Mouse (Mus musculus) ovary, adult 18-20 months (tissue): ENCODE data around the gene Ptk7.

ENCODE experiments used
- DNase-seq: peaks from one replicate; pipeline ENCODE4 v3.0.0; 2022; ENCODE audit warnings: low spot score, mixed read lengths

The Ptk7 gene

DNA sequence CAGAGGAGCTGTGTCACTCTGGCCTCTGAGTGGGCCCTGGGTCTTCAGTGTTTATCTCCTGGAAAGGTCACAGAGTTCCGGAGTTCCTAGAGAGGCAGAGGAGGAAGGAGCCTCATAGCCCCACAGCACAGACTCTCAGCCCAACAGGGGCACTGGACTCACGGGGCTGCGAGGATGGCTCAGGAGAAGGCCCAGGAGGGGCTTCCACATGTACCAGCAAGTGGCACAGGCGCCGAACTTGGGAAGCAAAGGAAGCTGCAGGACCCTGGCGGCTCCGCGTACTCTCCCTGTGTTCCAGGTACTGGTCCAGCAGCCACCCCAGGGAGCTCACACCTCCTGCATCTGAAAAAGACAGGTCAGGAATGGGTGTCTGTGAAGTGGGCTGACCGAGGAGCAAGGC lies 108.1 kb downstream of the Ptk7 start:
- DNase-seq: no peak

DNA sequence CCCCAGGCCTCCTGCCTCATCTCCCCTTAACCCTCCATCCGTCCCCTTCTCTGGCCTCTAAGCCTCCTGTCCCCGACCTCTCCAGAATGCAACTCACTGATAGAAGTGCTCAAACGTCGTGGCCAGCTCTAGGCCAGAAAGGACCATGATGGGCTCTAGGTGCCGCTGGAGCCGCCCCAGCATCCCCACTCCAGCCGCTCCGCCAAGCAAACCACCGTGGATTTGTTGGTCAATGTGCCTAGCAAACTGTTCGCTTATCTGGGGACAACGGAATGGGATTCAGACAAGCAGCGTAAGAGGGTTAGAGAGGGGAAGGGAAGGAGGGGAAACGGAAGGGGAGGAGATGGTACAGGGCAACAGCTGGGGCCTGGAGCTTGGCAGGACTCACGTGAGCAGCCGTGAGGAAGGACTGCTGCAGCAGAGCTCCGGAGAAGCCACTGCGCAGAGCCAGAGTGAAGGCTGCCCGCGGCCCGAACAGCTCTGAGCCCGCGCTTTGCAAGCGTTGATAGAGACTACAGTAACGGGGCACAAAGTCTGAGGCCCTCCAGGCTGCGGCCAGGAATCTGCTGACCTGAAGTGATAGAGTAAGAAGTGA lies 108.8 kb downstream of the Ptk7 start:
- DNase-seq: no peak

DNA sequence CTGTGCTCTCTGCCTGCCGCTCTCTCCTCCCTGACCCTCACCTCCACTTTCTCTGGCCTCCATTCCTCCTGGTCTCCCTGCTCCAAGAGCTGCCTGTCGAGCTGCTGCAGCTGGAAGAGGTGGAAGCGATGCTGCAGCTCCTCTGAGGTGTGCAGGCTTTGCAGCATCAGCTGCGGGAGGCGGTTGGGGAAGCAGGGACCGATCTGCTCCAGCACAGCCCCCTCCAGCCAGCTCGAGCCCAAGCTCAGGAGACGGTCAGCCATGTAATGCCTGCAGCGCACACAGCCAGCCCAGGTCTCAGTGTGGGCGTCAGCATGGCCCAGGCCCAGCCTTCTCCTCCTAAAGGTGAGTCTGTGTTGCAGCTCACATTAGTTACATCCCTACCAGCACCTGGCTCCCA lies 109.3 kb downstream of the Ptk7 start:
- no peak for DNase-seq
